Mouse (Mus musculus): ENCODE measurements around the gene Slc25a24.

DNA sequence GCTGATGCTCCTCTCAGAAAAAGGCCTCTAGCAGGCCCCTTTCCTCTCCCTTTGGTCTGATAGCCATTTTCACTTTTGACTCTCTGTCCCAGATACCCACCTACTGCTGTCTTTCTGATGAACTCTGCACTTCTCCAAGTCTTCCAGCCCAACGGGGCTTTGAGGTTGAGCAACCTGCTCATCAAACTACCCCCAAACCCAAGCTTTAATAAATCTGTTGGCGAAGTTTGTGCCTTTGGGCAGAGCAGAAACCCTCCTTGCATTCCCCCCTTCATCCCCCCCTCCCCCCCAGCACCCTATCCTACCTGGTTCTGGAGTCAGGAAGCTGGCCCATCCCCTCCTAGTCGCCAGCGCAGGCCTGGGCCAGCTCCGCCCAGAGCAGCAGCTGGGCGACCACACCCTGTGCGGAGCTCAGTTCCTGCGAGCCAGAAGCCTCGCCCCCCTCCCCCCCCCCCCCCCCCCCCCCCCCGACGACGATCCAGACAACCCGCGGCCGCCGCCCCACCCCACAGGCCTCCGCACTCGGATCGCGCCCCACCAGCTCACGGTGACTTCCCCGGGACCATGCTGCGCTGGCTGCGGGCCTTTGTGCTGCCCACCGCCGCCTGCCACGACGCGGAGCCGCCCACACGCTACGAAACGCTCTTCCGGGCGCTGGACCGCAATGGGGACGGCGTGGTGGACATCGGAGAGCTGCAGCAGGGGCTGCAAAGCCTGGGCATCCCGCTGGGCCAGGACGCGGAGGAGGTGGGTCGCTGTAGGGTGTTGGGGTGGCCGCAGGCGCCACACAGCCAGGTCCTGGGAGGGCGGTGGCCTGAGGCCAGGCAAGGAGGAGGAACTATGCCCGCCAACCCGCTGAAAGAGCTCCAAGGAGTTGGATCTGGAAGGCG lies at the start of gene Slc25a24:
- TF ChIP-seq CTCF (conservative IDR thresholded peaks at IDR 0.05; ENCODE audit: insufficient read depth, insufficient read length, low read depth, low read length) = no peak
- TF ChIP-seq POLR2A (IDR thresholded peaks at IDR 0.05; ENCODE audit: low read depth, low read length) = no peak

Measured in kidney, adult 2 months (tissue).